Mouse (Mus musculus): ENCODE results near the gene Usp3.

GRCm38 (mm10) chr9:66620055-66620454 lies 27.1 kb upstream of the Usp3 start:
- TF ChIP-seq MYOG (IDR thresholded peaks at IDR 0.05; ENCODE audit: control insufficient read depth in 1 of 3, insufficient read depth in 1 of 3, insufficient read length in 2 of 3, low read depth in 2 of 3) (no peak), CEBPB (IDR thresholded peaks at IDR 0.05; ENCODE audit: insufficient read depth, poor library complexity, severe bottlenecking) (no peak), POLR2A (IDR thresholded peaks at IDR 0.05; ENCODE audit: insufficient read length, low read depth) (no peak), POLR2AphosphoS2 (IDR thresholded peaks at IDR 0.05; ENCODE audit: insufficient read length, low read depth) (no peak), MAX (IDR thresholded peaks at IDR 0.05; ENCODE audit: low read depth) (no peak), TCF12 (IDR thresholded peaks at IDR 0.05; ENCODE audit: insufficient read depth, poor library complexity, severe bottlenecking) (no peak), USF1 (IDR thresholded peaks at IDR 0.05; ENCODE audit: low read depth) (no peak), E2F4 (IDR thresholded peaks at IDR 0.05; ENCODE audit: insufficient read depth) (no peak), MYOD1 (IDR thresholded peaks at IDR 0.05; ENCODE audit: control insufficient read depth in 1 of 3, insufficient read length in 2 of 3, low read depth in 2 of 3) (no peak), TCF3 (IDR thresholded peaks at IDR 0.05; ENCODE audit: insufficient read length, low read depth) (no peak), REST (IDR thresholded peaks at IDR 0.05; ENCODE audit: insufficient read depth, insufficient read length) (no peak)

All from myocyte (in vitro differentiated cells).